Mouse (Mus musculus) thymus, postnatal 25 days (tissue): ENCODE measurements around the gene Gm49322.

Source experiments
- DNase-seq: peaks from one replicate; pipeline ENCODE4 v3.0.0; 2022

Gene Gm49322

DNA sequence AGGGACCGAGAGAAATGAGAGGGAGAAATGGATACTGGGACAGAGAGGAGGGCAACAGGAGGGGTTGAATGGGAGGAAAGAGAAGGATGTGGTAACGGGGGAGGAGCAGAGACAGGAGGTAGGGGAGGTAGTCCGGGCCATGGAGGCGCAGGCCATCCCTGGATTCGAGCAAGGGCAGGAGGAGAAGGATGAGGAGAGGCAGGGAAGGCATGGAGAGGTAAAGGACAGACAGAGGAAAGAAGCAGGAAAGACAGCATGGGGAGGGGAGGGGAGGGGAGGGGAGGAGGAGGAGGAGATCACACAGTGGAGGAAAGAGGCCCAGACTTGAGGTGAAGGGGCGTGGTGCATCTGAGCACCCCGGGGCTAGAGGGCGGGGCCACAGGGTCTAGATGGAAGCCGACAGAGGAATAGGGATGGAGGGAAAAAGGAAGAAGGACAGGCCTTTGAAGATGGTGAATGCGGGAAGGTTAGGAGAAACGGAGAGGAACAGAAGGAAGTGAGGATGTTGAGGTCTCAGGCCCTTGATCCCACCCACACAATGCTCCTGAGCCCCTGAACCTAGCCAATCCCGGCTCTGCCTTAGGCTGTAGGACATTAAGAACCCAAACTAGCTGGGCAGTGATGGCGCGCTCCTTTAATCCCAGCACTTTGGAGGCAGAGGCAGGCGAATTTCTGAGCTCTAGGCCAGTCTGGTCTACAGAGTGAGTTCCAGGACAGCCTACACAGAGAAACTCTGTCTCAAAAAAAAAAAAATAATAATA, 51.2 kb downstream of the Gm49322 start, which contains the start of gene Btbd2:
Btbd2 (minus strand) TSS at position 209 of the 761 bp plus-strand sequence.
- no peak for DNase-seq

DNA sequence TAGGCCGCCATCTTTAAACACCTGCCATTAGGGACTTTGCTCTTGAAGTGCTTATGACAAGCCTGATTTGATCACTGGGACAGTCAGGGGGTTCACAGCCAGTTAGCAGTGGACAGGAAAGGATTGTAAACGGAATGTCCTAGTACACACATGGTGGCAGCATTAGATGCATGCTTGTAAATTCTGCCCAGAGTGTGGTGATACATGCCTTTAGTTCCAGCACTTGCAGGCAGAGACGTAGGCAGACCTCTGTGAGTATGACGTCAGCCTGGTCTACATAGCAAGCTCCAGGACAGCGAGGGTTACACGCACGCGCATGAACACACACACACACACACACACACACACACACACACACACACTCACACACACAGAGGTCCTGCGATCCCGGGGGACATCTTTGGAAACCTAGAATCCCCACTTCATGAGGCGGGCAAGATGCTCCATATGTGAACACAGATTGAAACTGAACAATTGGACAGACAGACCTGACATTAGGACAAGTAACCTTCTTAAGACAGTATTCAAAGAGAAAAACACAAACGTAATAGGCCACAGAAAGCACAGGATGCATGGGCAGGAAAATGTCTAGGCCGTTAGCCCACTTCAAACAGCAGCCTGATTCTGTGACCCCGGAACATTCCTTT, 52.5 kb downstream of the Gm49322 start:
- DNase-seq = no peak

DNA sequence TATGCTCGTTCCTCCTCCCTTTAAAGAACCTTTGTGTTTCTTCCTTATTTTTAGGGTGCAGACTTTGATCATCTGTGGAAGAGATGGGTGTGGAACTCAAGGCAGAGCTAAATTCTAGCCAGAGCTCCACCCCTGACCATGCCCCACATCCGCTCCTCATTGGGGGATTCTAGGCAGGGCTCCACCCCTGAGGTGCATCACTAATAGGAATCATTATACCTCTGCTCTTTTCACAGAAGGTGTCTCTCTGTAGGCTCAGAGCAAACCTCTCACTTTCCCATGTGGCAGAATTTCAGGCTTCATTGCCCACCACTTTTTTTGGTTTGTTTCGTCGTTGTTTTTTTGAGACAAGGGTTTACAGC, 53.0 kb downstream of the Gm49322 start:
- DNase-seq = peak; percentile 64

DNA sequence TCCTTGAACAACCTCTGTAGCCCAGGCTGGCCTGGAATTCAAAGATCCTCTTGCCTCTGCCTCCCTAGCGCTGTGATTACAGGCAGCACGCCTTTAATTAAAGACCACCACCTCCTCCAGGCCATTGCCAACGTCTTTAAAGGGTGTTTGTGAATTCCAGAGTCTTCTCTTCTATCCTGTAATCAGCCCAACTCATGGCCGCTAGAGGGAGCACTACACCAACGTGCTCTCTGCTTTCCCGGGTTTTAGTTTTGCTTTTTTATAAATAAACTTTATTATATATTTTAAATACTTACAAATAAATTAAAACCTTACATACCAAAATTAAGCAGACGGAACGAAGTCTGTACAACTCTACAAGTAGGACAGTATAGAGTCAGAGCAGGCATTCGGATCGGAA, 53.4 kb downstream of the Gm49322 start:
- DNase-seq = peak; percentile 82

DNA sequence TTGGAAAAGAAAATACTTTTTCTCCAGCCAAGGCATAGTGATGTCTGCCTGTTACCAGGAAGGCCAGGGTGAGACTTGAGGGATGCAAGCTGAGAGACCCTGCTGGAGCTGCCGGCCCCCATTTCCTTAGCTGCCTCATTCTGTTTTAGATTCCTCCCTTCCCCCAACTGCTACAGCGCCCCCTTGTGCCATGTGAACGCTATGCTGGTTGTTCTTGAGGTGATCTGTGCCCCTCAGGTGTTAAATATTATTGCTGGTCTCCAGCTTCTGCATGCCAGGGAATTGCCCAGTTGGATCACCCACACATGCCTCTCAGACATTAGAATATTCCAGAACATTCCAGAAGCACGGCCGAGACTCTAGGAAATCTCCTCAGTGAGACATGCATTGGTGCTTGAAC, 55.3 kb downstream of the Gm49322 start:
- DNase-seq = peak; percentile 87

DNA sequence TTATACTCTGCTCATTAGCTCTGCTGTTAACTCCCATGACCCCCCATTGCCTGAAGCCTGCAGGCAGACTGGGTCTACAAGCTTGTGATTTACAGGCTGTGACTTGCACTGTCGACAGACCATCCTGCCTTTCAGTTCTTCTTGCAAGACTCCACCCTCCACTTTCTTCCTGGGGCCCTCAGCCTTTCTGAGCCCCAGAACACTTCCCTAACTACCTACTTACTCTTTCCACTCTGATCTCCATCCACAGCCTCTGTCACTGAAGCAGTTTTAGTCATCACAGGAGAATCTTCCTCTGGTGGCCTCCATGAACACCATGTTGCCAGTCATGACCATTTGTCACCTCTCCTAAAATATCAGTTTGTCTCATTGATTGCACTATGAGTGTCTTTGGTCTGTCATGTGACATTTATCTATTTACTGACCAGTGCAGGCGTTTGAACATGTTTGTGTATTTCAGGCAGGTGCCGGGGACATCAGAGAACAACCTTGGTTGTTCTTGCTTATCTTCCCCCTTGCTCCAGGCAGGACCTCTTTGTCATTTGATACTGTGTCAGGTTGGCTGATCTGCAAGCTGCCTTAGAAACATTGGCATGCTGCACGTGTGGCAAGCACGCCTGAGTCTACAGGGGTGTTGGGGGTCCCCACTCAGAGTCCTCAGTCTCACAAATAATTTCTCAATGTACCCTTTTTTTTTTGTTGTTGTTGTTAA, 57.8 kb downstream of the Gm49322 start:
- no peak for DNase-seq

DNA sequence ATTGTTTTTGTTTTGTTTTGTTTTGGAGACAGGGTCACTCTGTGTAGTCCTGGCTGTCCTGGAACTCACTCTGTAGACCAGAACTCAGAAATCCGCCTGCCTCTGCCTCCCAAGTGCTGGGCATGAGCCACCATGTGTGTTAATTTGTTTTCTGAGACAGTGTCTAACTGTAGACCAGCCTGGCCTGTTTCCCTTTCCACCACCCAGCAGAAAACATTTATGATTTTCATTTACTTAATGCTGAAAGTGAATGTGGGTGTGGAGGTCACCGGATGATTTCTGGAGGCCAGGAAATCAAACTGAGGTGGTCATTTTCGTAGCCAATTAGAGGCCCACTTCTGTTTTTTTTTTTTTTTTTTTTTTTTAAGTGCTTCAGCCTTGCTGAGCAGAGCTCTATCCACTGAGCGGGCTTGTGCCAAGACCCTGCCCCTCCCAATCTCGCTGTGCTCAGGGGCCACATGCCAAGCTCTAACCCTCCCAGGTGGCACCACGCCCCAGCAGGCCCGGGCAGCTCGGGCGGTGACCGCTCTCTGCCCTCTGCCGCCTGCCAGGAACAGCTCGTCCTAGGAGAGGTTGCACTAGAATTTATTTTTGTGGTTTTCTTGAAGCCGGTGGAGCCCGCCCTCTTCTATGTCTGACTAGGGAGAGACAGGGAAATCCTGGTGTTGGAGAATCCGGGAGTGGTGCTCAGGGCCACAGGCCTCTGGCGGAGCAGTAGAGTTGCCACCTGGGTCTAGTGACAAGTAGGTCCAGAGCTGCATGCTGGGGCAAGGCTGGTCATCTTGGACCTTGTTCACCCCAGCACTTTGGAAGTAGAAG, 58.6 kb downstream of the Gm49322 start:
- DNase-seq = no peak

DNA sequence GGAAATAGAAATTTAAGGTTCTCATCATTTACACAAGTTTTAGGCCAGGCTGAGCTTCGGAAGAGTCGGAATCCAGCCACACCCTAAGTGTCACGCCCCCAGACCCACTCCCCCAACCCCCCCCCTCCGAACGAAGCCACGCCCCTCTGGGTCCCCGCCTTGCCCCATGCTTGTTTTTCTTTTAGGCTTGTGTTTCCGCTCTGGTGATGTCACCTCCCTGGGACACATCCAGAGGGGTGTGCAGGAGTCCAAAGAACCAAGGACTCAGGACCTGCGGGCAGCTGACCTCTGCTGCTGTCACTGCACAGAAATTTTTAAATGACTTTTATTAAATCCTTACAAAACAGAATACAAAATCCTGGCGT, 59.2 kb downstream of the Gm49322 start:
- no peak for DNase-seq
